Mouse (Mus musculus): ENCODE measurements around the gene Sla2. TPM values are rescaled to one million over a fixed set of nuclear protein-coding genes. Genes with fewer than 3 reads are reported as not detected.
A peak's percentile ranks its signal among the peaks of the same experiment; 100 is the strongest.
"Not testable (repeated sequence)": the region's sequence is repeated elsewhere in the genome, so short reads cannot be mapped to it uniquely, and the experiment has no call there.

Sla2 gene
- total RNA-seq, 2 experiments from 2014 or later = not detected

GRCm38 (mm10) chr2:156870519-156870918 is 16.5 kb downstream of the Sla2 start:
- peak; percentile 32 to 39 for DNase-seq (ENCODE audit: low spot score in 2 of 2)

DNA sequence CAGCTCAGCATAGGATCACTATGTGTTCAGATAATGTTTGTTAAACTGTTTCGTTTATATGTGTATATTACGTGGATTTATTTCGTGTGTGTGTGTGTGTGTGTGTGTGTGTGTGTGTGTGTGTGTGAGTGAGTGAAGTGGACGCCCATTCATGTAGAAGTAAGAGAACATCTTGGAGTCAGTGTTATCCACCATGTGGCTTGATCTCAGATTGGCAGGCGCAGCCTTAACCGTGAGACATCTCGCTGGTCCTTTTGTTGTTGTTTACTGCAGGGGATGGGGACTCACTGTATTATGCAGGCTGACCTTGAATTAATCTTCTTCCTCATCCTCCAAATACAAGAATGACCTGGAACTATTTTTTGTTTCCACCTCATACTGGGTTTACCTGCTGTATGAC is 17.4 kb downstream of the Sla2 start:
- DNase-seq (ENCODE audit: low spot score in 2 of 2) = no peak

- DNase-seq (ENCODE audit: low spot score in 2 of 2) = no peak
Observed at GRCm38 (mm10) chr2:156868994-156869393, 18.0 kb downstream of the Sla2 start.

DNA sequence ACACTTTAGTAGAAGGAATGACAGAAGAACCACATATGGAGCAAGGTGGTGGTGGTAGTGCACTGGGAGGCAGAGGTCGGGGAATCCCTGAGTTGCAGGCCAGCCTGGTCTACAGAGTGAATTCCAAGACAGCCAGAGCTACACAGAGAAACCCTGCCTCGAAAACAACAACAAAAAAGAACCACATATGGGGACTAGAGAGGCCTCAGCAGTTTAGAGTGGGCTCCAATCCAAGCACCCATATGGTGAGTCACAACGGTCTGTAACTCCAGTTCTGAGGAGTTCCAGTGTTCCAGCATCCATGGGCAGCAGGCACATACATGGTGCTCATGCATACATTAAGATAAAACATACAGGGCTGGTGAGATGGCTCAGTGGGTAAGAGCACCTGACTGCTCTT is 22.5 kb downstream of the Sla2 start:
- DNase-seq (ENCODE audit: low spot score in 2 of 2) = no peak

GRCm38 (mm10) chr2:156863487-156864160 is 23.4 kb downstream of the Sla2 start:
- peak in 1 of 2 experiments; percentile 61 for DNase-seq (ENCODE audit: low spot score in 2 of 2)

- peak; percentile 92 to 97 for DNase-seq (ENCODE audit: low spot score in 2 of 2)
Observed at GRCm38 (mm10) chr2:156862772-156863486, 24.1 kb downstream of the Sla2 start, which contains the start of gene Rab5if. Gene Rab5if, plus strand, starts transcription at chr2:156863128.

- DNase-seq (ENCODE audit: low spot score in 2 of 2) = peak in 1 of 2 experiments; percentile 15
Observed at GRCm38 (mm10) chr2:156862041-156862717, 24.8 kb downstream of the Sla2 start.

- DNase-seq (ENCODE audit: low spot score in 2 of 2) = no peak
Observed at GRCm38 (mm10) chr2:156858671-156859070, 28.3 kb downstream of the Sla2 start.

GRCm38 (mm10) chr2:156857835-156858234 is 29.2 kb downstream of the Sla2 start, which contains the start of gene 4930518I15Rik:
Gene 4930518I15Rik, minus strand, starts transcription at chr2:156857946.
- no peak for DNase-seq (ENCODE audit: low spot score in 2 of 2)

DNA sequence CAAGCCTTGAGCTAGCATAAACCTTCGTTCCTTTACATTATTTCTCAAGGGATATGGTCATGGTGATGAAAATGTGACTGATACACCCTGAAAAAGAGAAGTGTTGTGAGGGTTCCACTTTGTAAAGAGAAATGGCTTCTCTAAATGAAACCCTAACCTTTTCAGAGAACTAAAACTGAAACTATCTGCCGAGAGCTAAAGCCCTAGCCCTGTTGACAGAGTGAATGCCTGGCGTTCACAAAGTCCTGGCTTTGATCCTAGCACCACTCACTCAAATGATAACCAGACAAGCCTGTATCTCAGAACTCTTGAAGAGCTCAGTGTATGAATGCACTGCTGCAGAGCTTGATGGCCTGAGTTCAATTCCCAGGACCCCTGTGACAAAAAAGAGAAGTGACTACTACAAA is 29.6 kb downstream of the Sla2 start:
- no peak for DNase-seq (ENCODE audit: low spot score in 2 of 2)

DNA sequence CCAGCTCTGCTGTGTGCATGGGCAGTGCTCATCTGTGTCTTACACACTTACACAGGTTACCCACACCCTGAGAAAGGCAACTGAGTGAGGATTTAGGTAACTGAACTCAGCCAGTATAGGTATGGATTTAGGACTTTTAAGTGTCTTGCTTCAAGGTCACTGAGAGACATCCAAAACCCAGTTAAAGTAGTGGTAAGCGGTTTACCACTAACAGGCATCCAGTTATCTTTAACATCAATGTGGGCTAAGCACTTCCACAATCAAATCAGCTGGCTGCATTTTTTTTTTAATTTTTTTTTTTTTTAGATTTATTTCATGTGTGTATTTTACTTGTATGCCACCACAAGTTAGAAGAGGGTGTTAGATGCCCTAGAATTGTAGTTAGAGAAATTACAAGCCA is 30.7 kb downstream of the Sla2 start:
- DNase-seq (ENCODE audit: low spot score in 2 of 2) = no peak

DNA sequence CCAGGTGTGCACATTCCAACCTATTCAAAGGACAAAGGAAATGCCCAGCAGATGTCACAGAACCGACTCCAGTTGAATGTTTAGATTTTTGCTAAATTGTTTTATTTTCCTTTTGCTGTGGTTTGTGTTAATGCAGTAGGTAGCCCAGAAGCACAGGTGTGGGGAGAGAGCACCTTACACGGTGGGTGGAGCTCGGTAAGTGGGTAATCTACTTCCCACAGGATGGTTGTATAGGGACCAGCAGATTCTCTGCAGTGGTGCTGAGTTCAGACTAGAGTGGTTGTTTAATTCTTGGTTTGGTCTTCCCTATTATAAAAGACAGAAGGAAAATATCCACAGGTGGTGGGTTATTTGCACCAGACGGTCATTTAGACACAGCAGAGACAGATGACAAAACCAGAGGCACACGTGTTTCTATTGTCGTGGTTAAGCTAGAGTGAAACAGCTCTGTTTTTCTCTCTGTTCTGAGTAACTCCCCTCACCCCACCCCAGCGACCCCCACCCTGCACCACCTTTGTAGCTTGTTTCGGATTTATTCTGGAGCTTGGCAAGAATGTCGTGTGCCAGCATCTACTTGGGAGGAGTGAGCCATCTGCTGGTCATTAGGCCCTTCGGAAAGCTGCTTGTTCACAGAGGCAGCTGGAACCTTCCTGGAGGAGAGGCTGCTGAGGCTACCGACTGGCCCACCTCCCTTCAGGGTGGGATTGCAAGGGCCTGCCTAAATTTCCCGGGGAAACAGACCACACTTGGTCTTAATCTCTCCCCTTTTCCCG is 32.8 kb downstream of the Sla2 start:
- DNase-seq (ENCODE audit: low spot score in 2 of 2) = not testable (repeated sequence)

DNA sequence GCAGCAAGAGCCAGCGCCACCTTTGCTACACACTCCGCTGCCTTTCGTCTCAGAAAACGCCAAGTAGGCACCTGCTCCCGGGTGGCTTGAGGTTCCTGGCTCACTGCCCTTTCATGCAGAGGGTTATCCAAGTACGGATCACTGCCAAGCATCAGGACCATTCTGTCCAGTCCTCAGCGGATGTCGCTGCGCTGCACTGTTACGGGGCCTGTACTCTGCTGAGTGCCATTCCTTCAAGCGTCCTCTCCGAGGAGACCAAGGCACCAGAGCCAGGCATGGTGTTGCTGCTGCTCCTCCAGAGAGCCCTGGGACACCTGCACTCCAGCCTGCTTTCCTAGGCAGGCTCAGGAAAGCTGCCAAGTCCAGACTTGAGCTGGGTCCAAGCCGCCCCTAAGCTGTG is 33.4 kb downstream of the Sla2 start:
- not testable (repeated sequence) for DNase-seq (ENCODE audit: low spot score in 2 of 2)

DNA sequence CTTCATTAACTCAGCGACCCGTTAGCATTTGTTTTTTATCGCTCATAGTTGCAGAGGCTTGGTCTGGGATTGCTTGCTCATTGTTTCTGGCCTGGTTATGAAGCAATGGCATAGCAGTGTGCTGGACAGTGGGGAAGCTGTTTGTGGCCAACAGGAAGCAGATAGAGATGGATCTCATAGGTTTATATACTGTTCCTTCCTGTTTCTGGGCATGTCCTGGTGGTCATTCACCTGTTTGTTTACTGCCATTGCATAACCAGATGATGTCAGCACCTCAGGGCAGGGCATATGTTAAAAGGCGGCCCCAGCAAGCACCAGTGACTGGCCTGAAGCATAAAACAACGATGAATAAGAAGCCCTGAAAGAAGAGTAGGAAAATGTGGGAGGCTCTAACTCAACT is 36.5 kb downstream of the Sla2 start:
- DNase-seq (ENCODE audit: low spot score in 2 of 2) = no peak

DNA sequence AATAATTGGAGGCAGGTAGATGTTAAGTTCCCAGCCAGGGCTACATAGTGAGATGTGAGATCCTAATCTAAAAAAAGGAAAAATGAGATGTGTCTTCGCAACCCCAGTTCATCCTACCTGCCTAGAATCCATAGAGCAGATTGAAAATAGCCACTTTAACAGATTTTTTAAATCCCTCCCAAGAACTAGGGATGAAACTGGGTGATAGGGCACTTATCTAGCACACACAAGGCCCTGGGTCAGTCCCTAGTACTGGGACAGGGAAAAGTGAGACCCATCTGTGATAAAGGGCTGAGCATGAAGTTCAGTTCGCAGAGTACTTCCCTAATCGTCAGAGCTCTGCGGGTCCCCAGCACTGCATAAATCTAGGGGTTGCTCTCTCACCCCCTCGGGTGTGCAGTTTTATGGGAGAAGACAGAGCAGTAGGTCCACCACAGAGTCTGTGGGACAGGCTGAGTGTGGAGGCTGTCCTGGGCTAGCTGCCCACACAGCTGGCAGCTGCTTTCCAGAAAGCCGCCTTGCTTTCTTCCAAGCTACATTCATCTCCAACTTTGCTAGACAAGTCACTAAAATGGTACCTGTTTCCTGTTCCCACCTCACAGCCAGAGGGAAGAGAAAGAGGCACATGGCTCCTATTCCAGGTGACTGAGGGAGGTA is 38.3 kb downstream of the Sla2 start:
- no peak for DNase-seq (ENCODE audit: low spot score in 2 of 2)

DNA sequence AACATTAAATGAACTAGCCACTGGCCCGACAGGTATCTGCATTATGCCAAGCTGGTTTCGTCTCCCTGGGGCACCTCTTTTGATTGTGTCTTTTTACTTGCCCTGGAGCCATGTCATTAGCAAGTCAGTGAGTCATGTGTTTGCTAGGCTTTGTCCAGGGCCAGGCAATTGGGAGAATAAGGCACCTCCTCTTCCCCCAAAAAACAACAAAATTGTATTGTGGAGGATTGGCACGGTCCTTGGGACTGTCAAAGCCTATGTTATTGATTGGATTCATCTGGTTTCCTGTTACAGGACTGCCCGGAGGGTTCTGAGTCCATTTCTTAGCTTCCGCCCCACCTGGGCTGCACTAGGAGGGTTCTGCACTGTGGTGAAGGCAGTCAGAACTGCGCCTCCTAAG is 39.3 kb downstream of the Sla2 start:
- DNase-seq (ENCODE audit: low spot score in 2 of 2) = no peak

DNA sequence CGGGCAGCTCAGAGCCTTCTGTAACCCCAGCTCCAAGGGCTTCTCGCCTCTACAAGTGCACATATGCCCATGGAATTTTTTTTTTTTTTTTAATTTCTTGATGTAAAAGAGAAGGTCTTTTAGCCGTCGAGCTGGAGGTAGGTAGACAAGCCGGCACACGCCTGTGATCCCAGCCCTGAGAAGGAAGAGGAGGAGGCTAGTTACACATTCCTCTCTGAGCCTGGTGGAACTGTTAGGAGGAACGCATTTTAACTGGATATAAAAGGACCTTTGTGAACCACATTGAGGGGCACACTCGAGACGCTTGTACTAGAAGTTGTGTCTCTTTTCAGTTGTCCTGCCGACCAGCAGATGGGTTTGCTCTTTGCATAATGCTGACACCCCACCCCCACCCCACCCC is 42.3 kb downstream of the Sla2 start:
- no peak for DNase-seq (ENCODE audit: low spot score in 2 of 2)

GRCm38 (mm10) chr2:156843331-156843730 is 43.7 kb downstream of the Sla2 start:
- no peak for DNase-seq (ENCODE audit: low spot score in 2 of 2)

DNA sequence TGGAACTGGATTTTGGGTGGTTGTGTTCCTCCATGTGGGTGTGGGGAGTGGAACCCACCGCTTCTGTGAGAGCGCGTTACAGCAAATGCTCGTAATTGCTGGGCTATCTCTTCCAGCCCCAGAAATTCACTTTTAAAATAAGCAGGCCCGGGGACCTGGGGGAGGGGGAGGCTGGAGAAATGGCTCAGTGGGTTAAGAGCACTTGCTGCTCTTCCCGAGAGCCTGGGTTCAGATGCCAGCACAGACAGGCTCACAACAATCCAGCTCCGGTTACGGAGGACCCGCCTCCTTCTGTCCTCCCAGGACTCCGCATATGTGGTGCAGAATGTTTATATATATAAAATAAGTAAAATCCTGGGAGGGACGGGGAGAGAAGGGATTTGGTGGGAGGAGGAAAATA is 44.3 kb downstream of the Sla2 start:
- DNase-seq (ENCODE audit: low spot score in 2 of 2) = no peak

- peak in 1 of 2 experiments; percentile 40 for DNase-seq (ENCODE audit: low spot score in 2 of 2)
Observed at GRCm38 (mm10) chr2:156841841-156842706, 44.9 kb downstream of the Sla2 start.
